Mouse (Mus musculus): ENCODE measurements around the gene Arid2.

DNA sequence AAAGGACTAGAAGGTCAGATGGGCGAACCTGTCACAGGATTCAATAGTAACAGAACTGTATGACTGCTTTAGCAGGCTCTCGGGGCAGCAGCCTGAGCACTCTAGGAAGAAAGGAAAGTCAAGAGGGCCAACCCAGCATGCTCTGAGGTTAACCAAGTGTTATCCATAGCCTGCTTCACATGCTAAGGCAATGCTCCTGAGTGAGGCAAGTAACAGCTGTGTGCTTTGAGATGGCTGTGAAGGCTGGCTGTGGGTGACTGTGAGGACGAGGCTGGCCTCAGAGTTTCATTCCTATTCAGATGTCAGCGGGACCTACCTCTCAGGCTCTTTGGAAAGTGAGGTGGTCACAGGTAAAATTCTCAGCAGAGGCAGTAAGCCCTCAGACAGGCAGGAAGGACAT is 118.9 kb downstream of the Arid2 start:
- no peak for TF ChIP-seq CTCF (IDR thresholded peaks at IDR 0.05; ENCODE audit: low read depth)
- TF ChIP-seq EP300 (optimal IDR thresholded peaks at IDR 0.05) = no peak

Measured in stomach, postnatal 0 days (tissue).